In genomic region chr4:151024152-151024551, GRCm38 (mm10) we compare ENCODE assay signal across 28 mouse cellular contexts. TPM values are rescaled to one million over a fixed set of nuclear protein-coding genes. Genes with fewer than 3 reads are reported as not detected.
DNase-seq lines count a peak whose midpoint lies in the region; ATAC-seq lines count a peak whose summit lies in the region.
"Had no signal": no experiment of that assay in that cellular context is flagged by ENCODE, and none has a peak within 500 bp of the region (broad histone marks: within the 10 kb centered on the region; RNA-seq: fewer than 3 reads in every experiment).

No protein-coding gene starts in this region.

- H3K4me2 ChIP-seq in liver, embryonic 13.5 days = peak overlapping the region; percentile 23; the same call in 1 of the 2 replicates
- no peak overlapping the region for H3K4me2 ChIP-seq in forebrain, embryonic 15.5 days (replicated peaks)
- H3K4me2 ChIP-seq: embryonic facial prominence, embryonic 15.5 days; heart, embryonic 12.5 days; hindbrain, embryonic 15.5 days had no signal

- H3K27ac ChIP-seq in liver, embryonic 13.5 days = no peak overlapping the region
- no peak overlapping the region for H3K27ac ChIP-seq in forebrain, embryonic 15.5 days (replicated peaks)
- H3K27ac ChIP-seq: embryonic facial prominence, embryonic 15.5 days; forebrain, embryonic 10.5 days; hindbrain, embryonic 15.5 days had no signal

- H3K27me3 ChIP-seq in megakaryocyte, embryonic 14.5 days (replicated peaks) = no peaks in the 10 kb centered on the region
- H3K27me3 ChIP-seq in liver, embryonic 13.5 days = no peaks in the 10 kb centered on the region
- no peaks in the 10 kb centered on the region for H3K27me3 ChIP-seq in forebrain, embryonic 15.5 days
- H3K27me3 ChIP-seq: embryonic facial prominence, embryonic 15.5 days; heart, embryonic 12.5 days; hindbrain, embryonic 15.5 days; Patski had no signal

- H3K4me1 ChIP-seq in megakaryocyte, embryonic 14.5 days = peaks cover 36% of the 10 kb centered on the region
- peaks cover 6% of the 10 kb centered on the region for H3K4me1 ChIP-seq in liver, embryonic 13.5 days (replicated peaks)
- H3K4me1 ChIP-seq in forebrain, embryonic 15.5 days = no peaks in the 10 kb centered on the region
- H3K4me1 ChIP-seq: embryonic facial prominence, embryonic 15.5 days; forebrain, embryonic 10.5 days; hindbrain, embryonic 15.5 days had no signal

- intact Hi-C loops in gastrocnemius, postnatal 14 days (cut with DNase I; ENCODE audit: low total_unique reads) = no loop called here

- 19% methylated on average over 9 of the region's 9 CpGs for WGBS in liver, embryonic 13.5 days (ENCODE audit: insufficient replicate concordance)
- WGBS in forebrain, embryonic 15.5 days = 87% methylated on average over 9 of the region's 9 CpGs

- no peaks in the 10 kb centered on the region for H3K9me3 ChIP-seq in megakaryocyte, embryonic 14.5 days
- no peaks in the 10 kb centered on the region for H3K9me3 ChIP-seq in liver, embryonic 13.5 days (replicated peaks)
- H3K9me3 ChIP-seq in forebrain, embryonic 15.5 days = no peaks in the 10 kb centered on the region
- H3K9me3 ChIP-seq: embryonic facial prominence, embryonic 15.5 days; forebrain, embryonic 10.5 days; heart, embryonic 12.5 days; hindbrain, embryonic 15.5 days had no signal

- peak overlapping the region; percentile 73 for H3K4me3 ChIP-seq in megakaryocyte, embryonic 14.5 days (replicated peaks)
- no peak overlapping the region for H3K4me3 ChIP-seq in liver, embryonic 13.5 days (replicated peaks)
- H3K4me3 ChIP-seq in forebrain, embryonic 15.5 days = no peak overlapping the region
- H3K4me3 ChIP-seq: embryonic facial prominence, embryonic 15.5 days; erythroblast, embryonic 14.5 days; forebrain, embryonic 10.5 days; heart, embryonic 12.5 days; hindbrain, embryonic 15.5 days had no signal

- peak; percentile 8 for DNase-seq in liver, embryonic 13.5 days
- no peak for DNase-seq in gastrocnemius, postnatal 14 days
- no peak for DNase-seq in cerebellum, adult 8-10 months
- DNase-seq: adrenal gland, postnatal 14 days; cerebellum, adult 18-20 months; cerebellum, postnatal 10 days; embryo, embryonic 11 days; gastrocnemius, postnatal 25 days; heart, postnatal 36 days had no signal

- ATAC-seq in megakaryocyte, adult 5-6 weeks (ENCODE audit: poor library complexity, severe bottlenecking) = no peak
- ATAC-seq in liver, embryonic 13.5 days (ENCODE audit: low read depth) = peak; percentile 78
- peak; percentile 92 for ATAC-seq in megakaryocyte progenitor cell, adult 5-6 weeks (replicated peaks; ENCODE audit: poor library complexity)
- no peak for ATAC-seq in forebrain, embryonic 15.5 days (replicated peaks)
- ATAC-seq: activated CD4-positive, CD25-positive, alpha-beta regulatory T cell, adult 4 months; forebrain, embryonic 14.5 days; Patski had no signal

- H3K36me3 ChIP-seq in megakaryocyte, embryonic 14.5 days (replicated peaks; ENCODE audit: low read length) = peaks cover 97% of the 10 kb centered on the region
- H3K36me3 ChIP-seq in liver, embryonic 13.5 days = peaks cover 7% of the 10 kb centered on the region; the same call in 1 of the 2 replicates
- H3K36me3 ChIP-seq in forebrain, embryonic 15.5 days = 0 out of 2 replicates have a peak, but pooled peaks cover 5% of the 10 kb centered on the region
- H3K36me3 ChIP-seq: embryonic facial prominence, embryonic 15.5 days; forebrain, embryonic 10.5 days had no signal

- no peak overlapping the region for H3K9ac ChIP-seq in liver, embryonic 13.5 days
- H3K9ac ChIP-seq in forebrain, embryonic 15.5 days (replicated peaks) = no peak overlapping the region
- H3K9ac ChIP-seq: embryonic facial prominence, embryonic 15.5 days; heart, embryonic 12.5 days; hindbrain, embryonic 15.5 days had no signal

RNA-seq across cellular contexts. Expression of gene Per3, which starts 20.3 kb away (rescaled TPM):
- polyA plus RNA-seq in megakaryocyte, embryonic 14.5 days (2012; ENCODE audit: insufficient read depth, low replicate concordance) = 8.0 and 11.8 TPM in 2 replicates
- total RNA-seq in megakaryocyte, adult 5-6 weeks (2015) = 0.94 and 1.6 TPM in 2 replicates
- 1.2 and 1.5 TPM in 2 replicates for total RNA-seq in megakaryocyte, adult 5-6 weeks (2017)
- 2.6 and 2.7 TPM in 2 replicates for polyA plus RNA-seq in liver, embryonic 13.5 days (2015; fragmentation: Nextera tagmentation; extraction: Ambion mirVana)
- 8.7 and 12.5 TPM in 2 replicates for total RNA-seq in megakaryocyte progenitor cell, adult 5-6 weeks (2015)
- total RNA-seq in megakaryocyte progenitor cell, adult 5-6 weeks (2017) = 10.4 and 11.6 TPM in 2 replicates
- 1 to 10 TPM; 8.2 to 8.8 TPM for total RNA-seq in gastrocnemius, postnatal 14 days (2021)
- polyA plus RNA-seq in forebrain, embryonic 15.5 days (2015; fragmentation: Nextera tagmentation; extraction: Ambion mirVana) = 3.0 and 3.3 TPM in 2 replicates

RNA-seq across cellular contexts. Expression of gene Uts2, which starts 27.3 kb away (rescaled TPM):
- polyA plus RNA-seq in megakaryocyte, embryonic 14.5 days (2012; ENCODE audit: insufficient read depth, low replicate concordance) = not detected in 2 replicates
- not detected in 2 replicates for total RNA-seq in megakaryocyte, adult 5-6 weeks (2015)
- total RNA-seq in megakaryocyte, adult 5-6 weeks (2017) = not detected in 2 replicates
- not detected in 2 replicates for polyA plus RNA-seq in liver, embryonic 13.5 days (2015; fragmentation: Nextera tagmentation; extraction: Ambion mirVana)
- not detected in 2 replicates for total RNA-seq in megakaryocyte progenitor cell, adult 5-6 weeks (2015)
- total RNA-seq in megakaryocyte progenitor cell, adult 5-6 weeks (2017) = not detected in 2 replicates
- total RNA-seq in gastrocnemius, postnatal 14 days (2021) = not detected
- polyA plus RNA-seq in forebrain, embryonic 15.5 days (2015; fragmentation: Nextera tagmentation; extraction: Ambion mirVana) = not detected in 2 replicates
- total RNA-seq: adrenal gland, adult 18-20 months; adrenal gland, postnatal 14 days; gastrocnemius, postnatal 25 days; granulocyte monocyte progenitor cell, adult 5-6 weeks; heart, adult 8-10 months; heart, postnatal 36 days had no signal
- polyA plus RNA-seq: activated CD4-positive, CD25-positive, alpha-beta regulatory T cell, adult 4 months; C2C12; embryonic facial prominence, embryonic 11.5 days; embryonic facial prominence, embryonic 15.5 days; erythroblast, embryonic 14.5 days; forebrain, embryonic 10.5 days; forebrain, embryonic 14.5 days; heart, embryonic 12.5 days; heart, embryonic 16.5 days; hindbrain, embryonic 11.5 days; Patski had no signal

RNA-seq across cellular contexts. Expression of gene Vamp3, which starts 33.6 kb away (rescaled TPM):
- polyA plus RNA-seq in megakaryocyte, embryonic 14.5 days (2012; ENCODE audit: insufficient read depth, low replicate concordance) = 1.5 and 1.6 TPM in 2 replicates
- 134 and 150 TPM in 2 replicates for total RNA-seq in megakaryocyte, adult 5-6 weeks (2015)
- total RNA-seq in megakaryocyte, adult 5-6 weeks (2017) = 71.5 and 95.3 TPM in 2 replicates
- 43.1 and 47.5 TPM in 2 replicates for polyA plus RNA-seq in liver, embryonic 13.5 days (2015; fragmentation: Nextera tagmentation; extraction: Ambion mirVana)
- 116 and 129 TPM in 2 replicates for total RNA-seq in megakaryocyte progenitor cell, adult 5-6 weeks (2015)
- total RNA-seq in megakaryocyte progenitor cell, adult 5-6 weeks (2017) = 65.7 and 72.9 TPM in 2 replicates
- 10 to 100 TPM; 51.0 to 54.1 TPM for total RNA-seq in gastrocnemius, postnatal 14 days (2021)
- 69.3 and 69.4 TPM in 2 replicates for polyA plus RNA-seq in forebrain, embryonic 15.5 days (2015; fragmentation: Nextera tagmentation; extraction: Ambion mirVana)

Comparison
In these comparisons a context has a peak if more than half of its experiments do, and no peak if none do; other contexts are left out.
1. ATAC-seq: peak in liver, embryonic 13.5 days (single experiment) and megakaryocyte progenitor cell, adult 5-6 weeks (single experiment); none in megakaryocyte, adult 5-6 weeks (single experiment) and forebrain, embryonic 15.5 days (single experiment).